ENCODE assay signal across 26 mouse cellular contexts in genomic region chr5:65794202-65794601, GRCm38 (mm10). TPM values are rescaled to one million over a fixed set of nuclear protein-coding genes. Genes with fewer than 3 reads are reported as not detected.
DNase-seq lines count a peak whose midpoint lies in the region.
"Had no signal": no experiment of that assay in that cellular context is flagged by ENCODE, and none has a peak within 500 bp of the region (broad histone marks: within the 10 kb centered on the region; RNA-seq: fewer than 3 reads in every experiment).

No protein-coding gene starts in this region.

- H3K9me3 ChIP-seq in limb, embryonic 10.5 days (replicated peaks) = no peaks in the 10 kb centered on the region
- H3K9me3 ChIP-seq: embryonic facial prominence, embryonic 13.5 days; forebrain, embryonic 15.5 days; G1E; heart, embryonic 10.5 days; hindbrain, embryonic 10.5 days; midbrain, embryonic 10.5 days; neural tube, embryonic 15.5 days had no signal

- no peaks in the 10 kb centered on the region for H3K27me3 ChIP-seq in limb, embryonic 10.5 days (ENCODE audit: low read depth, poor library complexity, severe bottlenecking)
- H3K27me3 ChIP-seq: CH12.LX; embryonic facial prominence, embryonic 13.5 days; forebrain, embryonic 15.5 days; neural tube, embryonic 15.5 days had no signal

- H3K4me1 ChIP-seq in limb, embryonic 10.5 days = no peaks in the 10 kb centered on the region
- H3K4me1 ChIP-seq: embryonic facial prominence, embryonic 13.5 days; forebrain, embryonic 15.5 days; heart, embryonic 10.5 days; hindbrain, embryonic 10.5 days; midbrain, embryonic 10.5 days; neural tube, embryonic 15.5 days had no signal

- H3K27ac ChIP-seq in limb, embryonic 10.5 days = no peak overlapping the region
- H3K27ac ChIP-seq: embryonic facial prominence, embryonic 13.5 days; forebrain, embryonic 15.5 days; heart, embryonic 10.5 days; hindbrain, embryonic 10.5 days; layer of hippocampus, adult 2 months; midbrain, embryonic 10.5 days; neural tube, embryonic 15.5 days had no signal

- H3K36me3 ChIP-seq in limb, embryonic 10.5 days = peaks cover 85% of the 10 kb centered on the region

- 95% methylated on average over 3 of the region's 3 CpGs for WGBS in limb, embryonic 10.5 days

- no peak overlapping the region for H3K4me3 ChIP-seq in limb, embryonic 10.5 days
- H3K4me3 ChIP-seq: embryonic facial prominence, embryonic 13.5 days; forebrain, embryonic 15.5 days; heart, embryonic 10.5 days; hindbrain, embryonic 10.5 days; layer of hippocampus, adult 2 months; midbrain, embryonic 10.5 days; neural tube, embryonic 15.5 days had no signal

- peak; percentile 6 for DNase-seq in layer of hippocampus, adult 9-10 months (ENCODE audit: low spot score)
- DNase-seq in layer of hippocampus, adult 8-10 months (ENCODE audit: low spot score in 2 of 2) = no peak
- DNase-seq in retina, postnatal 1 day = peak; percentile 14
- no peak for DNase-seq in retina, embryonic 14.5 days (ENCODE audit: low spot score)
- peak; percentile 28 for DNase-seq in c-Kit-positive CD71-positive TER-119-positive erythroid progenitor cells, embryonic 14.5 days (ENCODE audit: low spot score)
- DNase-seq in thymus, postnatal 36 days = no peak
- no peak for DNase-seq in adrenal gland, adult 2 months
- DNase-seq in limb, embryonic 10.5 days (ENCODE audit: low spot score) = no peak
- DNase-seq: adrenal gland, postnatal 25 days; B cell, adult 2 months; cerebellum, adult 11-12 months; cerebellum, postnatal 14 days; gastrocnemius, postnatal 10 days; kidney, postnatal 25 days; lung, adult 2 months; lung, postnatal 4 days; right cerebral cortex, postnatal 25 days had no signal

RNA-seq across cellular contexts. Expression of gene N4bp2, which starts 30.9 kb away (rescaled TPM):
- total RNA-seq in layer of hippocampus, adult 8-10 months (2022) = 10 to 100 TPM in 2 of 4 experiments, 1 to 10 TPM in 2; 9.2 to 12.1 (median 10.0) TPM
- total RNA-seq in adrenal gland, adult 2 months (2021) = 10 to 100 TPM in 1 of 2 experiments, 1 to 10 TPM in 1; 8.7 to 14.1 TPM
- 4.9 and 7.1 TPM in 2 replicates for polyA plus RNA-seq in adrenal gland, adult 2 months (2012; rRNA removed)
- polyA plus RNA-seq in limb, embryonic 10.5 days (2016; fragmentation: Nextera tagmentation; extraction: Ambion mirVana) = 33.3 and 39.8 TPM in 2 replicates

Comparison
In these comparisons a context has a peak if more than half of its experiments do, and no peak if none do; other contexts are left out.
1. DNase-seq: peak in layer of hippocampus, adult 9-10 months (single experiment), retina, postnatal 1 day (single experiment) and c-Kit-positive CD71-positive TER-119-positive erythroid progenitor cells, embryonic 14.5 days (single experiment); none in layer of hippocampus, adult 8-10 months (0 of 2), retina, embryonic 14.5 days (single experiment), thymus, postnatal 36 days (0 of 2), adrenal gland, adult 2 months (single experiment) and limb, embryonic 10.5 days (single experiment).